Comparison of ENCODE assay signal across 28 mouse cellular contexts in the genomic region with DNA sequence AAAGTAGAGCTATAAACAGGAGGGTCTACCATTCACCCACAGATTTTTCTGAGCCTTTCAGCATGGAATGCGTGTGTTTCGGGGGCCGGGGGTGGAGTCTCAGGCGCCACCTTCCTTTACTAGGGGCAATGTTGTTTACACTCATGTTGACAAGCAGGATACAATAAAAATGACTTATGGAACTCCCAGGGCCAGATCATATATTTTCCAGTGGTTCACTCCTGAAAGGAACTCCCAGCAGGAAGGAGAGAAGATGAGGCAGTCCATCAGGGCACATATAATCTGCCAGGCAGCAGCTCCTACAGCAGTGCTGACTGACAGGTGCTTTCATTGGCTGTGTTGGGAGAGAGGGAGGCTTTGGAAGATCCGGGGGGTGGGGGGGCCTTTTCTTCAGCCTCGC.
A peak's percentile ranks its signal among the peaks of the same experiment; 100 is the strongest.
DNase-seq lines count a peak whose midpoint lies in the region; ATAC-seq and TF ChIP-seq lines count a peak whose summit lies in the region.
"Had no signal": no experiment of that assay in that cellular context is flagged by ENCODE, and none has a peak within 500 bp of the region (broad histone marks: within the 10 kb centered on the region; RNA-seq: fewer than 3 reads in every experiment).

No protein-coding gene starts in this region.

- peaks cover 7% of the 10 kb centered on the region; the same call in 1 of the 2 replicates for H3K4me1 ChIP-seq in hindbrain, embryonic 15.5 days (replicated peaks)
- H3K4me1 ChIP-seq in hindbrain, embryonic 10.5 days (replicated peaks), result peaks cover 18% of the 10 kb centered on the region
- H3K4me1 ChIP-seq in kidney, postnatal 0 days (replicated peaks; ENCODE audit: insufficient read depth, low read length), result 0 out of 2 replicates have a peak, but pooled peaks cover 11% of the 10 kb centered on the region
- peaks cover 51% of the 10 kb centered on the region for H3K4me1 ChIP-seq in lung, embryonic 15.5 days
- H3K4me1 ChIP-seq in neural tube, embryonic 14.5 days (ENCODE audit: control insufficient read depth, insufficient read depth, low read length), result peaks cover 4% of the 10 kb centered on the region; the same call in 1 of the 2 replicates
- H3K4me1 ChIP-seq: megakaryocyte, embryonic 14.5 days had no signal

- 69% methylated on average over 6 of the region's 6 CpGs for WGBS in hindbrain, embryonic 15.5 days
- WGBS in hindbrain, embryonic 10.5 days, result 84% methylated on average over 6 of the region's 6 CpGs
- 36% methylated on average over 6 of the region's 6 CpGs for WGBS in kidney, postnatal 0 days
- 54% methylated on average over 6 of the region's 6 CpGs for WGBS in lung, embryonic 15.5 days
- WGBS in neural tube, embryonic 14.5 days, result 51% methylated on average over 6 of the region's 6 CpGs

- H3K9ac ChIP-seq in hindbrain, embryonic 15.5 days, result no peak overlapping the region
- H3K9ac ChIP-seq in kidney, postnatal 0 days (ENCODE audit: low read depth, low read length), result no peak overlapping the region
- H3K9ac ChIP-seq in lung, embryonic 15.5 days, result no peak overlapping the region
- no peak overlapping the region for H3K9ac ChIP-seq in neural tube, embryonic 14.5 days (replicated peaks; ENCODE audit: low read depth, low read length)
- H3K9ac ChIP-seq: embryonic facial prominence, embryonic 15.5 days; forebrain, embryonic 13.5 days; hindbrain, embryonic 12.5 days; limb, embryonic 15.5 days; liver, embryonic 14.5 days; midbrain, embryonic 12.5 days had no signal

- ATAC-seq in hindbrain, embryonic 15.5 days (ENCODE audit: low FRiP score, low read depth), result no peak
- ATAC-seq in kidney, postnatal 0 days (replicated peaks; ENCODE audit: low FRiP score, low read depth), result peak; percentile 41; the same call in 1 of the 2 replicates
- no peak for ATAC-seq in lung, embryonic 15.5 days (ENCODE audit: borderline replicate concordance, extremely low read depth, low FRiP score, low TSS enrichment)
- ATAC-seq in neural tube, embryonic 14.5 days (ENCODE audit: low read depth), result peak; percentile 79; the same call in 1 of the 2 replicates
- ATAC-seq: forebrain, embryonic 13.5 days; inflammation-experienced regulatory T-cells, adult 6 months; Patski had no signal

- DNase-seq in hindbrain, embryonic 10.5 days (ENCODE audit: low spot score), result no peak
- peak; percentile 79 for DNase-seq in kidney, postnatal 0 days (ENCODE audit: low spot score)
- no peak for DNase-seq in kidney, postnatal 36 days
- no peak for DNase-seq in lung, adult 18-20 months
- no peak for DNase-seq in urinary bladder, postnatal 10 days (ENCODE audit: low spot score)
- DNase-seq: adrenal gland, postnatal 10 days; cerebellum, adult 8-10 months; cerebellum, postnatal 25 days; gastrocnemius, postnatal 10 days; layer of hippocampus, adult 9-11 months; right cerebral cortex, postnatal 4 days; thymus, adult 2 months; thymus, postnatal 36 days had no signal

- H3K36me3 ChIP-seq in hindbrain, embryonic 15.5 days, result no peaks in the 10 kb centered on the region
- H3K36me3 ChIP-seq in hindbrain, embryonic 10.5 days, result no peaks in the 10 kb centered on the region
- H3K36me3 ChIP-seq in kidney, postnatal 0 days (ENCODE audit: insufficient read depth, low read length), result no peaks in the 10 kb centered on the region
- no peaks in the 10 kb centered on the region for H3K36me3 ChIP-seq in lung, embryonic 15.5 days
- H3K36me3 ChIP-seq in neural tube, embryonic 14.5 days (ENCODE audit: control insufficient read depth, insufficient read depth, low read length), result no peaks in the 10 kb centered on the region
- H3K36me3 ChIP-seq: embryonic facial prominence, embryonic 10.5 days; embryonic facial prominence, embryonic 15.5 days; hindbrain, embryonic 12.5 days; limb, embryonic 10.5 days; limb, embryonic 15.5 days; midbrain, embryonic 12.5 days had no signal

- no peak for TF ChIP-seq CTCF in kidney, postnatal 0 days (IDR thresholded peaks at IDR 0.05; ENCODE audit: low read depth)

- peak overlapping the region; percentile 25; the same call in 1 of the 2 replicates for H3K27ac ChIP-seq in hindbrain, embryonic 15.5 days (replicated peaks)
- H3K27ac ChIP-seq in hindbrain, embryonic 10.5 days, result no peak overlapping the region
- peak overlapping the region; percentile 50; the same call in 1 of the 2 replicates for H3K27ac ChIP-seq in kidney, postnatal 0 days
- H3K27ac ChIP-seq in lung, embryonic 15.5 days, result peak overlapping the region; percentile 90
- H3K27ac ChIP-seq in neural tube, embryonic 14.5 days (ENCODE audit: low read depth, low read length), result no peak overlapping the region
- H3K27ac ChIP-seq: embryonic facial prominence, embryonic 10.5 days; embryonic facial prominence, embryonic 15.5 days; forebrain, embryonic 13.5 days; hindbrain, embryonic 12.5 days; limb, embryonic 10.5 days; limb, embryonic 15.5 days; liver, embryonic 14.5 days; midbrain, embryonic 12.5 days had no signal

- no peaks in the 10 kb centered on the region for H3K27me3 ChIP-seq in hindbrain, embryonic 15.5 days
- H3K27me3 ChIP-seq in hindbrain, embryonic 10.5 days (ENCODE audit: insufficient read depth, poor library complexity, severe bottlenecking), result no peaks in the 10 kb centered on the region
- H3K27me3 ChIP-seq in kidney, postnatal 0 days (ENCODE audit: insufficient read depth, low read length), result no peaks in the 10 kb centered on the region
- H3K27me3 ChIP-seq in lung, embryonic 15.5 days, result no peaks in the 10 kb centered on the region
- no peaks in the 10 kb centered on the region for H3K27me3 ChIP-seq in neural tube, embryonic 14.5 days (ENCODE audit: control insufficient read depth, insufficient read depth, low read length)
- H3K27me3 ChIP-seq: embryonic facial prominence, embryonic 15.5 days; forebrain, embryonic 13.5 days; hindbrain, embryonic 12.5 days; limb, embryonic 15.5 days; megakaryocyte, embryonic 14.5 days; midbrain, embryonic 12.5 days; Patski had no signal

- H3K4me2 ChIP-seq in hindbrain, embryonic 15.5 days, result no peak overlapping the region
- no peak overlapping the region for H3K4me2 ChIP-seq in kidney, postnatal 0 days (ENCODE audit: low read length)
- H3K4me2 ChIP-seq in lung, embryonic 15.5 days, result no peak overlapping the region
- no peak overlapping the region for H3K4me2 ChIP-seq in neural tube, embryonic 14.5 days (ENCODE audit: low read depth, low read length)
- H3K4me2 ChIP-seq: embryonic facial prominence, embryonic 15.5 days; forebrain, embryonic 13.5 days; hindbrain, embryonic 12.5 days; limb, embryonic 15.5 days; midbrain, embryonic 12.5 days had no signal

- no peak overlapping the region for H3K4me3 ChIP-seq in hindbrain, embryonic 15.5 days
- no peak overlapping the region for H3K4me3 ChIP-seq in hindbrain, embryonic 10.5 days
- no peak overlapping the region for H3K4me3 ChIP-seq in kidney, postnatal 0 days (replicated peaks; ENCODE audit: low read depth, low read length)
- no peak overlapping the region for H3K4me3 ChIP-seq in lung, embryonic 15.5 days
- no peak overlapping the region for H3K4me3 ChIP-seq in neural tube, embryonic 14.5 days (ENCODE audit: low read depth, low read length)
- H3K4me3 ChIP-seq: embryonic facial prominence, embryonic 10.5 days; embryonic facial prominence, embryonic 15.5 days; forebrain, embryonic 13.5 days; hindbrain, embryonic 12.5 days; limb, embryonic 10.5 days; limb, embryonic 15.5 days; megakaryocyte, embryonic 14.5 days; midbrain, embryonic 12.5 days; myocyte had no signal

- no peaks in the 10 kb centered on the region for H3K9me3 ChIP-seq in hindbrain, embryonic 15.5 days
- no peaks in the 10 kb centered on the region for H3K9me3 ChIP-seq in hindbrain, embryonic 10.5 days
- H3K9me3 ChIP-seq in kidney, postnatal 0 days (replicated peaks; ENCODE audit: low read length), result no peaks in the 10 kb centered on the region
- no peaks in the 10 kb centered on the region for H3K9me3 ChIP-seq in lung, embryonic 15.5 days
- H3K9me3 ChIP-seq in neural tube, embryonic 14.5 days (ENCODE audit: control insufficient read depth, low read length), result no peaks in the 10 kb centered on the region
- H3K9me3 ChIP-seq: embryonic facial prominence, embryonic 10.5 days; embryonic facial prominence, embryonic 15.5 days; forebrain, embryonic 13.5 days; hindbrain, embryonic 12.5 days; limb, embryonic 10.5 days; limb, embryonic 15.5 days; midbrain, embryonic 12.5 days had no signal

Comparison
In these comparisons a context has a peak if more than half of its experiments do, and no peak if none do; other contexts are left out.
1. H3K27ac ChIP-seq: peak in hindbrain, embryonic 15.5 days (single experiment), kidney, postnatal 0 days (single experiment) and lung, embryonic 15.5 days (single experiment); none in hindbrain, embryonic 10.5 days (single experiment) and neural tube, embryonic 14.5 days (single experiment).
2. ATAC-seq: peak in kidney, postnatal 0 days (single experiment) and neural tube, embryonic 14.5 days (single experiment); none in hindbrain, embryonic 15.5 days (single experiment) and lung, embryonic 15.5 days (single experiment).